15 mouse cellular contexts compared by ENCODE assay signal in genomic region chr12:4518957-4519356, GRCm38 (mm10).
"Had no signal": no experiment of that assay in that cellular context is flagged by ENCODE, and none has a peak within 500 bp of the region (broad histone marks: within the 10 kb centered on the region; RNA-seq: fewer than 3 reads in every experiment).

No protein-coding gene starts in this region.

- H3K9me3 ChIP-seq: intestine, embryonic 15.5 days; liver, embryonic 15.5 days; megakaryocyte, embryonic 14.5 days; neural tube, embryonic 13.5 days; stomach, embryonic 15.5 days had no signal

- H3K4me1 ChIP-seq: liver, embryonic 15.5 days had no signal

- H3K9ac ChIP-seq: intestine, embryonic 15.5 days; liver, embryonic 15.5 days; neural tube, embryonic 13.5 days; stomach, embryonic 15.5 days had no signal

- H3K27me3 ChIP-seq: intestine, embryonic 15.5 days; liver, embryonic 15.5 days; neural tube, embryonic 13.5 days; stomach, embryonic 15.5 days had no signal

- H3K4me2 ChIP-seq: intestine, embryonic 15.5 days; liver, embryonic 11.5 days; liver, embryonic 15.5 days; midbrain, embryonic 11.5 days; neural tube, embryonic 13.5 days; stomach, embryonic 15.5 days had no signal

- H3K27ac ChIP-seq: intestine, embryonic 15.5 days; layer of hippocampus, adult 2 months; liver, embryonic 15.5 days; neural tube, embryonic 13.5 days; stomach, embryonic 15.5 days had no signal

- H3K36me3 ChIP-seq: intestine, embryonic 15.5 days; liver, embryonic 15.5 days; neural tube, embryonic 13.5 days; stomach, embryonic 15.5 days had no signal

- ATAC-seq: intestine, embryonic 15.5 days; lung, postnatal 0 days; midbrain, embryonic 16.5 days had no signal

- DNase-seq: left cerebral cortex, postnatal 4 days; lung, adult 2 months; lung, postnatal 4 days; right cerebral cortex, postnatal 14 days; thymus, postnatal 4 days had no signal

- H3K4me3 ChIP-seq: intestine, embryonic 15.5 days; layer of hippocampus, adult 2 months; liver, embryonic 15.5 days; megakaryocyte, embryonic 14.5 days; neural tube, embryonic 13.5 days; stomach, embryonic 15.5 days had no signal
